Mouse (Mus musculus) yolk sac, embryonic 10.5 days (tissue): ENCODE measurements around the gene Marveld3.

ENCODE experiments used
- DNase-seq: peaks from one replicate; pipeline ENCODE4 v3.0.0-alpha.2; 2017; ENCODE audit warnings: low spot score

Gene Marveld3

DNA sequence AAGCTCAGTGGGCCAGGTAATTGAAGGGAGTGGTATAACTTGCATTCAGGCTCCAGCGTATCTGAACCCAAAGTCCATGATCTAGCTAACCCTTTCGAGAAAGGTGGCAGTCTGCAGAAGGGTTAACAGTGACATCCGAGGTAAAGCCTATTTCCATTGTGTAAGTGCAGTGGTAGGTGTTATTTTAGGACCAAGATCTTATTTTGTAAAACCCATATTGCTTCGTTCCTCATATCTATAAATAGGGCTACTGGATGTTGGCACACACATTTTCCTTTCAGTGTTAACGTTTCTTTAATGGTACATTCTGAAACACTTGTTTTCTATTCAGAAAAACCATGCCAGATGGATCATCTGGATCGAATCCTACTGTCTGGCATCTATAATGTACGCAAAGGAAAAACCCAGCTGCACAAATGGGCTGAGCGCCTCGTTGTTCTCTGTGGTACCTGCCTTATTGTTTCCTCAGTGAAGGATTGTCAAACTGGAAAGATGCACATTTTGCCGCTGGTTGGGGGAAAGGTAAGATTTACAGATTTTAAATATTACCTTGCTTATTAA, 58.0 kb downstream of the Marveld3 start:
- no peak for DNase-seq

DNA sequence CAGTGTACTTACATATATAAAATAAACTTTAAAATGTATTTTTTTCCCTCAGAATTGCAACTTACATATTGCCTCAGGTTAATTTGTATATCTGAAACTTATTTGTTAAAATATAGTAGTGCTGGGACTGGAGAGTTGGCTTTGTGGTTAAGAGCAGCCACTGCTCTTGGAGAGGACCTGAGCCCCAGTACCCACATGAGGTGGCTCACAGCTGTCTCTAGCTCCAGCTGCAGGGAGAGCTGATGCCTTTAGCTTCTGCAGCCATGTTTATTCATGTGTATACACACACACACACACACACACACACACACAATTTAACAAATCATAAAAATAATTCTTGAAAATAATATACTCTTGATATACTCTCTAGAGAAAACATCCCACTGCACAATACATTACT, 59.6 kb downstream of the Marveld3 start:
- DNase-seq = no peak
